14 mouse cellular contexts compared by ENCODE assay signal in genomic region chr7:105625397-105625796, GRCm38 (mm10). TPM values are rescaled to one million over a fixed set of nuclear protein-coding genes. Genes with fewer than 3 reads are reported as not detected.
DNase-seq lines count a peak whose midpoint lies in the region; ATAC-seq and TF ChIP-seq lines count a peak whose summit lies in the region.
"Had no signal": no experiment of that assay in that cellular context is flagged by ENCODE, and none has a peak within 500 bp of the region (broad histone marks: within the 10 kb centered on the region; RNA-seq: fewer than 3 reads in every experiment).

No protein-coding gene starts in this region.

- H3K4me2 ChIP-seq in kidney, postnatal 0 days (ENCODE audit: low read length), result no peak overlapping the region
- H3K4me2 ChIP-seq: heart, embryonic 13.5 days; liver, embryonic 15.5 days had no signal

- 68% methylated on average over 6 of the region's 6 CpGs for WGBS in kidney, postnatal 0 days

- no peak overlapping the region for H3K9ac ChIP-seq in kidney, postnatal 0 days (ENCODE audit: low read depth, low read length)
- H3K9ac ChIP-seq: heart, embryonic 13.5 days; liver, embryonic 15.5 days had no signal

- DNase-seq in kidney, postnatal 0 days (ENCODE audit: low spot score), result no peak
- DNase-seq in kidney, adult 9 months, result no peak
- peak; percentile 74 to 85 for DNase-seq in cerebellum, adult 18-20 months
- peak; percentile 64 to 74 for DNase-seq in cerebellum, postnatal 14 days
- DNase-seq in lung, postnatal 36 days, result peak; percentile 75
- DNase-seq in layer of hippocampus, adult 9-10 months (ENCODE audit: low spot score), result no peak
- no peak for DNase-seq in retina, embryonic 14.5 days (ENCODE audit: low spot score)
- DNase-seq: adrenal gland, postnatal 25 days; embryo, embryonic 11 days; heart, postnatal 4 days; spleen, adult 18-20 months had no signal

- no peak overlapping the region for H3K27ac ChIP-seq in kidney, postnatal 0 days
- H3K27ac ChIP-seq: heart, embryonic 13.5 days; liver, embryonic 15.5 days had no signal

- peaks cover 5% of the 10 kb centered on the region; the same call in 1 of the 2 replicates for H3K4me1 ChIP-seq in kidney, postnatal 0 days (replicated peaks; ENCODE audit: insufficient read depth, low read length)
- H3K4me1 ChIP-seq: liver, embryonic 15.5 days had no signal

- H3K9me3 ChIP-seq in kidney, postnatal 0 days (replicated peaks; ENCODE audit: low read length), result no peaks in the 10 kb centered on the region
- H3K9me3 ChIP-seq: heart, embryonic 13.5 days; liver, embryonic 15.5 days had no signal

- TF ChIP-seq CTCF in kidney, postnatal 0 days (IDR thresholded peaks at IDR 0.05; ENCODE audit: low read depth), result no peak

- H3K4me3 ChIP-seq in kidney, postnatal 0 days (replicated peaks; ENCODE audit: low read depth, low read length), result no peak overlapping the region
- H3K4me3 ChIP-seq: heart, embryonic 13.5 days; liver, embryonic 15.5 days had no signal

- H3K36me3 ChIP-seq in kidney, postnatal 0 days (ENCODE audit: insufficient read depth, low read length), result peaks cover 17% of the 10 kb centered on the region
- H3K36me3 ChIP-seq: liver, embryonic 15.5 days had no signal

- no peaks in the 10 kb centered on the region for H3K27me3 ChIP-seq in kidney, postnatal 0 days (ENCODE audit: insufficient read depth, low read length)
- H3K27me3 ChIP-seq: heart, embryonic 13.5 days; liver, embryonic 15.5 days had no signal

- peak; percentile 60 for ATAC-seq in kidney, postnatal 0 days (replicated peaks; ENCODE audit: low FRiP score, low read depth)
- ATAC-seq: forebrain, embryonic 14.5 days had no signal

RNA-seq across cellular contexts. Expression of gene Trim3, which starts 8.0 kb away (rescaled TPM):
- polyA plus RNA-seq in kidney, postnatal 0 days (2015; fragmentation: Nextera tagmentation; extraction: Ambion mirVana), result 24.8 and 26.7 TPM in 2 replicates

RNA-seq across cellular contexts. Expression of gene Timm10b, which starts 14.5 kb away (rescaled TPM):
- polyA plus RNA-seq in kidney, postnatal 0 days (2015; fragmentation: Nextera tagmentation; extraction: Ambion mirVana), result 219 and 230 TPM in 2 replicates

RNA-seq across cellular contexts. Expression of gene Arfip2, which starts 14.8 kb away (rescaled TPM):
- 72.0 and 76.6 TPM in 2 replicates for polyA plus RNA-seq in kidney, postnatal 0 days (2015; fragmentation: Nextera tagmentation; extraction: Ambion mirVana)

RNA-seq across cellular contexts. Expression of gene Gm45799, which starts 15.0 kb away (rescaled TPM):
- 33.7 and 35.8 TPM in 2 replicates for polyA plus RNA-seq in kidney, postnatal 0 days (2015; fragmentation: Nextera tagmentation; extraction: Ambion mirVana)

RNA-seq across cellular contexts. Expression of gene Dnhd1, which starts 25.2 kb away (rescaled TPM):
- 0.09 and 0.91 TPM in 2 replicates for polyA plus RNA-seq in kidney, postnatal 0 days (2015; fragmentation: Nextera tagmentation; extraction: Ambion mirVana)

Comparison
In these comparisons a context has a peak if more than half of its experiments do, and no peak if none do; other contexts are left out.
1. DNase-seq: peak in cerebellum, adult 18-20 months (2 of 2), cerebellum, postnatal 14 days (2 of 2) and lung, postnatal 36 days (single experiment); none in kidney, postnatal 0 days (single experiment), kidney, adult 9 months (single experiment), layer of hippocampus, adult 9-10 months (single experiment) and retina, embryonic 14.5 days (single experiment).